ENCODE assay signal across 14 mouse cellular contexts in the genomic region with DNA sequence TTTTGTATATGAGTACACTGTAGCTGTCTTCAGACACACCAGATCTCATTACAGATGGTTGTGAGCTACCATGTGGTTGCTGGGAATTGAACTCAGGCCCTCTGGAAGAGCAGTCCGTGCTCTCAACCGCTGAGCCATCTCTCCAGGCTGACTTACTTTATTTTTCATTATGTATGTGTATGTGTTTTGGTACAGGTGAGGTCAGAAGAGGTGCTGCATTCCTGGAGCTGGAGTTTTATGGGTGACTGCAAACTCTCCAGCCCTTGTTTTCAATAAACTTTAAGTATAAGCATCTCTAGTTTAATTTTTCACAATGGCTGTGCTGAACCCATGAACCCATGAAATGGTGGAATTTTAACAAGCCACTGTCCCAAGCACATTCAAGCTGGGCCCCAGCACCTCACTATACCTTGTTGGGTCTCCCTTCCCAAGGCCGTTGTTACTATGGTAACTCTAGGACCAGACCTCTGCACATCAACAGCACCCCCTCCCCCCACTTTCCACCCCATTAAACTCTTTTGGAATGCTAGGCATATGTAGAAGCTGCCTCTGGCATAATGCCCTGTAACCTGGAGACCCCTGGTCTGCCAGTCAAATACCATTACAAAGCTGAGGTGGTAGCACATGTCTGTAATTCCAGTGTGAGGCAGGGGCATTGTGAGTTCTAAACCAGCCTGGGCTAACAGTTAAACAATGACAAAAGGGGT. TPM values are rescaled to one million over a fixed set of nuclear protein-coding genes. Genes with fewer than 3 reads are reported as not detected.
DNase-seq lines count a peak whose midpoint lies in the region; ATAC-seq and TF ChIP-seq lines count a peak whose summit lies in the region.
"Had no signal": no experiment of that assay in that cellular context is flagged by ENCODE, and none has a peak within 500 bp of the region (broad histone marks: within the 10 kb centered on the region; RNA-seq: fewer than 3 reads in every experiment).

No protein-coding gene starts in this region.

- H3K36me3 ChIP-seq in neural tube, embryonic 11.5 days (ENCODE audit: control insufficient read depth, insufficient read depth, low read length) = no peaks in the 10 kb centered on the region
- H3K36me3 ChIP-seq in limb, embryonic 10.5 days = no peaks in the 10 kb centered on the region
- no peaks in the 10 kb centered on the region for H3K36me3 ChIP-seq in heart, adult 2 months (ENCODE audit: control insufficient read depth, insufficient read depth, low read length)
- H3K36me3 ChIP-seq: heart, embryonic 15.5 days; hindbrain, embryonic 15.5 days; liver, embryonic 12.5 days had no signal

- H3K79me2 ChIP-seq in heart, adult 2 months (replicated peaks; ENCODE audit: control insufficient read depth, insufficient read depth, low read length) = no peaks in the 10 kb centered on the region

- 70% methylated on average over 3 of the region's 3 CpGs for WGBS in neural tube, embryonic 11.5 days
- 86% methylated on average over 3 of the region's 3 CpGs for WGBS in limb, embryonic 10.5 days
- 91% methylated on average over 3 of the region's 3 CpGs for WGBS in heart, adult 2 months

- TF ChIP-seq POLR2A in heart, adult 2 months (IDR thresholded peaks at IDR 0.05; ENCODE audit: insufficient read depth, low read depth, low read length) = no peak

- no peaks in the 10 kb centered on the region for H3K4me1 ChIP-seq in neural tube, embryonic 11.5 days (ENCODE audit: control insufficient read depth, insufficient read depth, low read length)
- H3K4me1 ChIP-seq in limb, embryonic 10.5 days = peaks cover 30% of the 10 kb centered on the region
- H3K4me1 ChIP-seq in heart, adult 2 months (ENCODE audit: control insufficient read depth, insufficient read depth, low read length) = peaks cover 3% of the 10 kb centered on the region; the same call in 1 of the 2 replicates
- H3K4me1 ChIP-seq: heart, embryonic 15.5 days; hindbrain, embryonic 15.5 days; liver, embryonic 12.5 days had no signal

- no peak overlapping the region for H3K9ac ChIP-seq in neural tube, embryonic 11.5 days (ENCODE audit: low read length)
- H3K9ac ChIP-seq in heart, adult 2 months (ENCODE audit: low read depth, low read length) = no peak overlapping the region
- H3K9ac ChIP-seq: heart, embryonic 15.5 days; hindbrain, embryonic 15.5 days; liver, embryonic 12.5 days had no signal

- intact Hi-C loops in heart, adult 2 months (cut with DNase I) = no loop called here

- peak; percentile 35 for DNase-seq in embryo, embryonic 11 days
- no peak for DNase-seq in embryo, embryonic 10 days (ENCODE audit: low spot score)
- no peak for DNase-seq in neural tube, embryonic 11.5 days (ENCODE audit: low spot score)
- no peak for DNase-seq in neural tube, embryonic 10.5 days (ENCODE audit: extremely low spot score, low spot score)
- no peak for DNase-seq in limb, embryonic 10.5 days (ENCODE audit: low spot score)
- DNase-seq in heart, adult 2 months = no peak
- no peak for DNase-seq in lung, postnatal 36 days
- DNase-seq in right cerebral cortex, adult 2 months (ENCODE audit: low spot score in 2 of 2) = no peak
- DNase-seq: cerebellum, postnatal 14 days; thymus, postnatal 14 days had no signal

- ATAC-seq in neural tube, embryonic 11.5 days (ENCODE audit: insufficient read depth, low FRiP score, low TSS enrichment) = 0 out of 2 replicates have a peak, but pooled peaks have one; percentile 41
- ATAC-seq: liver, embryonic 12.5 days had no signal

- no peak overlapping the region for H3K4me3 ChIP-seq in neural tube, embryonic 11.5 days (ENCODE audit: low read depth, low read length)
- H3K4me3 ChIP-seq in limb, embryonic 10.5 days = no peak overlapping the region
- no peak overlapping the region for H3K4me3 ChIP-seq in heart, adult 2 months
- H3K4me3 ChIP-seq: heart, embryonic 15.5 days; hindbrain, embryonic 15.5 days; liver, embryonic 12.5 days had no signal

- no peak overlapping the region for H3K4me2 ChIP-seq in neural tube, embryonic 11.5 days (ENCODE audit: low read depth)
- H3K4me2 ChIP-seq: heart, embryonic 15.5 days; hindbrain, embryonic 15.5 days; liver, embryonic 12.5 days had no signal

- TF ChIP-seq CTCF in heart, adult 2 months (IDR thresholded peaks at IDR 0.05) = no peak

- TF ChIP-seq EP300 in heart, adult 2 months (IDR thresholded peaks at IDR 0.05; ENCODE audit: insufficient read depth, low read depth, low read length) = no peak

- H3K27me3 ChIP-seq in neural tube, embryonic 11.5 days (ENCODE audit: control insufficient read depth, insufficient read depth, low read length) = no peaks in the 10 kb centered on the region
- H3K27me3 ChIP-seq in limb, embryonic 10.5 days (ENCODE audit: low read depth, poor library complexity, severe bottlenecking) = no peaks in the 10 kb centered on the region
- no peaks in the 10 kb centered on the region for H3K27me3 ChIP-seq in heart, adult 2 months (ENCODE audit: control insufficient read depth, insufficient read depth, low read length)
- H3K27me3 ChIP-seq: heart, embryonic 15.5 days; hindbrain, embryonic 15.5 days; liver, embryonic 12.5 days had no signal

- no peaks in the 10 kb centered on the region for H3K9me3 ChIP-seq in neural tube, embryonic 11.5 days (ENCODE audit: control insufficient read depth, low read length)
- no peaks in the 10 kb centered on the region for H3K9me3 ChIP-seq in limb, embryonic 10.5 days (replicated peaks)
- H3K9me3 ChIP-seq: heart, embryonic 15.5 days; hindbrain, embryonic 15.5 days; liver, embryonic 12.5 days had no signal

- H3K27ac ChIP-seq in neural tube, embryonic 11.5 days (ENCODE audit: low read depth, low read length) = no peak overlapping the region
- peak overlapping the region; percentile 46; the same call in 1 of the 2 replicates for H3K27ac ChIP-seq in limb, embryonic 10.5 days
- H3K27ac ChIP-seq in heart, adult 2 months = no peak overlapping the region
- H3K27ac ChIP-seq: heart, embryonic 15.5 days; hindbrain, embryonic 15.5 days; liver, embryonic 12.5 days had no signal

RNA-seq across cellular contexts. Expression of a gene that starts 5.6 kb away (rescaled TPM):
- polyA plus RNA-seq in neural tube, embryonic 11.5 days (2014; fragmentation: Nextera tagmentation; extraction: Ambion mirVana) = 7.1 and 7.9 TPM in 2 replicates
- polyA plus RNA-seq in limb, embryonic 10.5 days (2016; fragmentation: Nextera tagmentation; extraction: Ambion mirVana) = 8.1 and 9.7 TPM in 2 replicates
- 10 to 100 TPM in 1 of 2 experiments, 1 to 10 TPM in 1; 8.4 to 12.9 TPM for total RNA-seq in heart, adult 2 months (2021)
- 18.5 and 30.6 TPM in 2 replicates for polyA plus RNA-seq in heart, adult 2 months (2012; rRNA removed)
- total RNA-seq: megakaryocyte-erythroid progenitor cell, adult 5-6 weeks had no signal

RNA-seq across cellular contexts. Expression of a gene that starts 54.0 kb away (rescaled TPM):
- polyA plus RNA-seq in neural tube, embryonic 11.5 days (2014; fragmentation: Nextera tagmentation; extraction: Ambion mirVana) = 53.2 and 54.0 TPM in 2 replicates
- 41.7 and 44.4 TPM in 2 replicates for polyA plus RNA-seq in limb, embryonic 10.5 days (2016; fragmentation: Nextera tagmentation; extraction: Ambion mirVana)
- total RNA-seq in heart, adult 2 months (2021) = 10 to 100 TPM; 19.4 to 21.9 TPM
- 13.1 and 19.4 TPM in 2 replicates for polyA plus RNA-seq in heart, adult 2 months (2012; rRNA removed)

RNA-seq across cellular contexts. Expression of a gene that starts 55.9 kb away (rescaled TPM):
- polyA plus RNA-seq in neural tube, embryonic 11.5 days (2014; fragmentation: Nextera tagmentation; extraction: Ambion mirVana) = 0.20 and 0.76 TPM in 2 replicates
- 0.21 TPM in 1 of 2 replicates, not detected in the other for polyA plus RNA-seq in limb, embryonic 10.5 days (2016; fragmentation: Nextera tagmentation; extraction: Ambion mirVana)
- under 1 TPM in 1 of 2 experiments, not detected in 1; 0.13 TPM for total RNA-seq in heart, adult 2 months (2021)
- polyA plus RNA-seq in heart, adult 2 months (2012; rRNA removed) = 0.06 and 0.12 TPM in 2 replicates
